Mouse (Mus musculus): ENCODE measurements around the gene Cst8. TPM values are rescaled to one million over a fixed set of nuclear protein-coding genes. Genes with fewer than 3 reads are reported as not detected.

Gene Cst8
- polyA plus RNA-seq, 1 experiment from 2014 or later: 0.39 TPM

DNA sequence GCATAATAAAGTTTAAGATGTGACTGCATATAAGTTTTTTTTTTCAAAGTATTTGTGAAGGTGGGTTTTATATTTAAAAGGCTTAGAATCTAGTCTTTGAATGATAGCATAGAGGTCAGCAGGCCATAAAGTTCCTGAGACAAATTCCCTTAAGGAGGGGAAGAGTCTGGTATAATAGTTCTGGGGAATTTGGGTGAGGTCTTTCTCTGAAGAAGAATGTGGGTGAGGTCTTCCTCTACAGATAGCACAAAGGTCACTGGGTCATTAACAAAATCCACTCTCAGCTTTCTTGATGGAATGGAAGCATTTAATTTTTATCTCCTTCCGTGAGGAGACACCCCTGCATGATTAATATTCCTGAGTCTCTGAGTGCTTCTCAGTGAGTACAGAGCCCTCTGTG lies 27.4 kb downstream of the Cst8 start:
- Histone ChIP-seq H3K4me3 (replicated peaks) (no peak overlapping the region), H3K4me2 (no peak overlapping the region), H3K9me3 (replicated peaks) (no peaks in the 10 kb centered on the region), H3K4me1 (replicated peaks) (no peaks in the 10 kb centered on the region), H3K27ac (replicated peaks) (no peak overlapping the region), H3K9ac (no peak overlapping the region), H3K36me3 (replicated peaks) (no peaks in the 10 kb centered on the region), H3K27me3 (no peaks in the 10 kb centered on the region)
- ATAC-seq (ENCODE audit: insufficient read depth): no peak
- WGBS (ENCODE audit: insufficient replicate concordance): 39% methylated on average over 1 of the region's 1 CpGs

DNA sequence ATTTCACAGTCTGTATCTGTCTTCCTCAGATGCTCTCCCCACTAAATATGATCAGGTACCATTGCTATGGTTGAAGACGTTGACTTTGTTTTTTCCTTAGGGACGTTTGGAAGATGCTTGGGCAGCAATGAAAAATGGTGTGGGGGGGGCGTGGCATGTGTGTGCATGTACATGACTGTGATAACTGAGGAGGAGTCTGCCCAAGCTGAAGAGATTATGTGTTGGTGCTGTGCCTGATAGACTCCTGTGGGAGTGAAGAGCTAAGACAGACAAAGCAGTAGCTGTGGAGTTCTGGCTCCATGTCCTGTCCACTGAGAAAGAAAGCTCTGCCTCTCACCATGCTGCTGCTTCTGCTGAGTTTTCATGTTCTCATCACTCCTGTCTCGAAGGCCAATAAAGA lies 36.3 kb downstream of the Cst8 start, which contains the start of gene Cst9:
Gene Cst9 (plus strand): TSS at position 236 of the 400 bp plus-strand sequence.
- Histone ChIP-seq H3K4me2 (no peak within 1 kb of the TSS), H3K27me3 (no peaks in the 10 kb centered on the region), H3K4me1 (replicated peaks) (no peaks in the 10 kb centered on the region), H3K27ac (replicated peaks) (no peak within 1 kb of the TSS), H3K9ac (no peak within 1 kb of the TSS), H3K9me3 (replicated peaks) (no peaks in the 10 kb centered on the region), H3K4me3 (replicated peaks) (no peak within 1 kb of the TSS), H3K36me3 (replicated peaks) (no peaks in the 10 kb centered on the region)
- WGBS (ENCODE audit: insufficient replicate concordance): 39% methylated on average over 4 of the region's 4 CpGs
- ATAC-seq (ENCODE audit: insufficient read depth): no peak

- Histone ChIP-seq H3K9ac (no peak overlapping the region), H3K4me3 (replicated peaks) (no peak overlapping the region), H3K27ac (replicated peaks) (no peak overlapping the region), H3K36me3 (replicated peaks) (no peaks in the 10 kb centered on the region), H3K4me2 (no peak overlapping the region), H3K4me1 (replicated peaks) (no peaks in the 10 kb centered on the region), H3K9me3 (replicated peaks) (no peaks in the 10 kb centered on the region), H3K27me3 (no peaks in the 10 kb centered on the region)
- WGBS (ENCODE audit: insufficient replicate concordance): 68% methylated on average over 5 of the region's 5 CpGs
- ATAC-seq (ENCODE audit: insufficient read depth): no peak
Measured at GRCm38 (mm10) chr2:148838075-148838777, 39.6 kb downstream of the Cst8 start.

DNA sequence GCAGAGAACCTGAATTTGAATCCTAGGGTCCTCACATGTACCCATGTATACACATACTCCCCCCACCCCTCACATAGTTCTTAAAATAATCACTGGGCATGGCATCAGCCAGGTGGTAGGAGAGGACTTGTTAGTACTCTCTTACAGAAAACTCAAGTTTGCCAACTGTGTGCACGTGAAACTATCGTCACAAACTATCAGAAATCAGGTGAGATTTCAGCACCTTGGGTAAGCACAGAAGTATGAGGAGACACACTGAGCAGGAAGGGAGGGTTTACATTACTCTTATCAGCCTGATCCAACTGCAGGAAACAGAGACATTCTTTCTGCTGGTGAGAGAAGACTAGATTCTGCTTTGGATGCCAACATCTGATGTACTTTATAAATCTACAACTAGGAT lies 40.6 kb downstream of the Cst8 start:
- 42% methylated on average over 2 of the region's 2 CpGs for WGBS (ENCODE audit: insufficient replicate concordance)
- Histone ChIP-seq H3K9me3 (replicated peaks) (no peaks in the 10 kb centered on the region), H3K4me1 (replicated peaks) (no peaks in the 10 kb centered on the region), H3K36me3 (replicated peaks) (no peaks in the 10 kb centered on the region), H3K4me3 (replicated peaks) (no peak overlapping the region), H3K4me2 (no peak overlapping the region), H3K9ac (no peak overlapping the region), H3K27me3 (no peaks in the 10 kb centered on the region), H3K27ac (replicated peaks) (no peak overlapping the region)
- no peak for ATAC-seq (ENCODE audit: insufficient read depth)

DNA sequence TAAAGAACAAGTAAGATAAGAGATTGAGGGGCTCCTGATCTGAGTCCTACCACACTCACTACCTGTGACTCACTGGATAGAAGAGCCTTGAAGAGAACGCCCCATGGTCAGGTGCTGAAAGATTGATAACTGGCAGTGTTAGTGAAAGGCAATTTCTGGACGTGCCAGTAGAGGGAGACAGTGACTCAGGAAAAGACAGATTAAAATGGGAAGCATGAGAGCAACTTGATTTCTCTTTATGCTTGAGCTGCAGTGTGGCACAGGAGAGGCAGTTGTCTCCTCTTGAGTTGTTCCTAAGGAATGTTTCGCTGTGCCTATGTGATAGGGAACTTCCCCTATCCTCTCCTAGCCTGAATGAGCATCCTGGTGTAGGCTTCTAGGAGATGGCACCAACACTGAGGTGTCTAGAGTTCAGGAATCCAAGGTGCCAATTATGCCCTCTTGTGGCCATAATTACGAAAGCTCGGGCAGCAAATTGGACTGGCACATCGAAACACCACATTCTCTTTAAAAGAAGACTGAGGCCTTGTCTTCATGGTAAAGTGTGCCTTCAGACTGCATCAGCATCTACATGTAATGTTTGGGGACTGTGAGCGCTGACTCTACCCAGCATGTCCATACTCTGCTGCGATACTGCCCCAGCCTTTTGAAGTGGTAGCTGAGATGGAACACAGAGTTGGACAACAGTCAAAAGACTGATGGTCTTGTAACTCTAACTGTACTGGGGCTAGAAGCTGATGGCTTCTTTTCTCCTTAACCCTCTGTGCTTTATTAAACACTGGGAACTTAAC lies 52.7 kb downstream of the Cst8 start:
- ATAC-seq (ENCODE audit: insufficient read depth): peak; percentile 49
- no peaks in the 10 kb centered on the region for H3K36me3 ChIP-seq (replicated peaks)
- H3K9ac ChIP-seq: no peak overlapping the region
- no peaks in the 10 kb centered on the region for H3K4me1 ChIP-seq (replicated peaks)
- H3K4me3 ChIP-seq (replicated peaks): no peak overlapping the region
- no peak overlapping the region for H3K27ac ChIP-seq (replicated peaks)
- H3K9me3 ChIP-seq (replicated peaks): no peaks in the 10 kb centered on the region
- no peak overlapping the region for H3K4me2 ChIP-seq
- 29% methylated on average over 8 of the region's 8 CpGs for WGBS (ENCODE audit: insufficient replicate concordance)
- no peaks in the 10 kb centered on the region for H3K27me3 ChIP-seq

Other genes with a start within 250 kb of the Cst8 start
- 43.9 and 51.8 TPM in 2 replicates for gene Nxt1, start 126.2 kb upstream of the Cst8 start, polyA plus RNA-seq (2015; fragmentation: Nextera tagmentation; extraction: Ambion mirVana)
- gene Gzf1, start 117.8 kb upstream of the Cst8 start, polyA plus RNA-seq (2015; fragmentation: Nextera tagmentation; extraction: Ambion mirVana): 9.5 and 10.4 TPM in 2 replicates
- gene Napb, start 66.3 kb upstream of the Cst8 start, polyA plus RNA-seq (2015; fragmentation: Nextera tagmentation; extraction: Ambion mirVana): 0.29 and 0.30 TPM in 2 replicates
- not detected in 2 replicates for gene Cstl1, start 48.4 kb upstream of the Cst8 start, polyA plus RNA-seq (2015; fragmentation: Nextera tagmentation; extraction: Ambion mirVana)
- gene Cst11, start 27.3 kb upstream of the Cst8 start, polyA plus RNA-seq (2015; fragmentation: Nextera tagmentation; extraction: Ambion mirVana): not detected in 2 replicates
- gene 8030411F24Rik, start 16.8 kb upstream of the Cst8 start, polyA plus RNA-seq (2015; fragmentation: Nextera tagmentation; extraction: Ambion mirVana): not detected in 2 replicates
- not detected in 2 replicates for gene Cst12, start 9.4 kb upstream of the Cst8 start, polyA plus RNA-seq (2015; fragmentation: Nextera tagmentation; extraction: Ambion mirVana)
- gene Cst13, start 21.3 kb downstream of the Cst8 start, polyA plus RNA-seq (2015; fragmentation: Nextera tagmentation; extraction: Ambion mirVana): not detected in 2 replicates
- gene Cst9, start 36.4 kb downstream of the Cst8 start, polyA plus RNA-seq (2015; fragmentation: Nextera tagmentation; extraction: Ambion mirVana): 0.17 TPM in 1 of 2 replicates, not detected in the other
- not detected in 2 replicates for gene 9230104L09Rik, start 66.3 kb downstream of the Cst8 start, polyA plus RNA-seq (2015; fragmentation: Nextera tagmentation; extraction: Ambion mirVana)
- 173 and 189 TPM in 2 replicates for gene Cst3, start 76.9 kb downstream of the Cst8 start, polyA plus RNA-seq (2015; fragmentation: Nextera tagmentation; extraction: Ambion mirVana)
- not detected in 2 replicates for gene Gm1330, start 204.5 kb downstream of the Cst8 start, polyA plus RNA-seq (2015; fragmentation: Nextera tagmentation; extraction: Ambion mirVana)
- gene Gm10750, start 218.5 kb downstream of the Cst8 start, polyA plus RNA-seq (2015; fragmentation: Nextera tagmentation; extraction: Ambion mirVana): not detected in 2 replicates

Data from liver, embryonic 15.5 days (tissue).